Mouse (Mus musculus) spleen, postnatal 36 days (tissue): ENCODE measurements around the gene Per1.
A peak's percentile ranks its signal among the peaks of the same experiment; 100 is the strongest.

ENCODE experiments used
- DNase-seq, 2 experiments: peaks; one replicate each; pipeline ENCODE4 v3.0.0; 2022; ENCODE audit warnings: low spot score in 2 of 2, mixed read lengths in 1 of 2

The Per1 gene

DNA sequence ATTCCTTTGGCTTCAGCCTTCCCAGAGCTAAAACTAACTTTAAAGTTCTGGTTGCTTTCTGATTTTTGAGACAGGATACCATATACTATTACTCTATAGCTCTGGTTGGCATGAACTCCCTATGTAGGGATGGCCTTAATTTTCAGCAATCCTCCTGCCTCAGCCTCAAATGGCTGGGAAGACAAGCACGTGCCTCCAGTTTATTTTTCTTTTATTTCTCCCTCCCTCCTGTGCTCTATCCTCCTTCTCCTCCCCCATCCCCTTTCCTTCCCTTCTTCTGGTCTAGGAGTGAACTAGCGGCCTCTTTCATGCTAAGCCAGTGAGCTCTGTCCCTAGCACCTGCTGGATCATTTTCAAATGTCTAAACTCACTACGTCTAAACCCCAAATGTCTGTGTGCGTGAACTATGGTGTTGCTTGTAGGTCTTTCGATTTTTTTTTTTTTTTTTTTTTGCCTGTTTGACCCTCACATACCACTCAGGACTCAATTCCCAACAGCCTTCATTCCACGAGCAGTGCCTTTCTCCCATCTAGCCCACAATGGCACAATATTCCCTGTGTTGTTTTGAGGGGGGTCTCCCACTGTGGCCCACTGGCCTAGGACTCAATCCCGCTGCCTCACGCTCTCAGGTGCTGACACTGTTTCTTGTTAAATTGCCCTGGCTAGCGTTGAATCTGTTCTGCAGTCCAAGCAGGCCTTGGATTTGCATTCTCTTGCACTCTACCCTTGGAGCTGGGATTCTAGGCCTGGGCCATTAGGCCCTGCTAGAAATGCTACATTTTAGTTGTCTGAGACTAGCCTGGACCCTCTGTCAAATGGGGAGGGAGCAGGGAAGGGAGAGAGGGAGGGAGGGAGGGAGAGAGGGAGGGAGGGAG lies 30.5 kb upstream of the Per1 start:
- DNase-seq = no peak

DNA sequence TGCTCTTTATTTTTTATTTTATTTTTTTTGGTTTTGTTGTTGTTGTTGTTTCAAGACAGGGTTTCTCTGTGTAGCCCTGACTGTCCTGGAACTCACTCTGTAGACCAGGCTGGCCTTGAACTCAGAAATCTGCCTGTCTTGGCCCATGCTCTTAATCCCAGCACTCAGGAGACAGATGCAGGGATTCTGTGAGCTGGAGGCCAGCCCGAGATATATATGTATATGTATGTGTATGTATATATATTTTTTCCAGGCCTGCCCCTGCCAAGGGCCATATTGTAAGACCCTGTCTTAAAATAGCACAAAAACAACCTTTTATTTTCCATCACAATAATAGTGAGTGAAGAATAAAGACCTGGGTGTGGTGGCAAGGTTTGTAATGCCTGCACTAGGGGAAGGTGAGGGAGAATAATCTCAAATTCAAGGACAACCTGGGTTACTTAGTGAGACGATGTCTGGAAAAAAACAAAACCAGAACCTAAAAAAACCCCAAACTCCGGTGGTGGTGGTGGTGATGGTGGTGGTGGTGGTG lies 29.6 kb upstream of the Per1 start:
- no peak for DNase-seq

DNA sequence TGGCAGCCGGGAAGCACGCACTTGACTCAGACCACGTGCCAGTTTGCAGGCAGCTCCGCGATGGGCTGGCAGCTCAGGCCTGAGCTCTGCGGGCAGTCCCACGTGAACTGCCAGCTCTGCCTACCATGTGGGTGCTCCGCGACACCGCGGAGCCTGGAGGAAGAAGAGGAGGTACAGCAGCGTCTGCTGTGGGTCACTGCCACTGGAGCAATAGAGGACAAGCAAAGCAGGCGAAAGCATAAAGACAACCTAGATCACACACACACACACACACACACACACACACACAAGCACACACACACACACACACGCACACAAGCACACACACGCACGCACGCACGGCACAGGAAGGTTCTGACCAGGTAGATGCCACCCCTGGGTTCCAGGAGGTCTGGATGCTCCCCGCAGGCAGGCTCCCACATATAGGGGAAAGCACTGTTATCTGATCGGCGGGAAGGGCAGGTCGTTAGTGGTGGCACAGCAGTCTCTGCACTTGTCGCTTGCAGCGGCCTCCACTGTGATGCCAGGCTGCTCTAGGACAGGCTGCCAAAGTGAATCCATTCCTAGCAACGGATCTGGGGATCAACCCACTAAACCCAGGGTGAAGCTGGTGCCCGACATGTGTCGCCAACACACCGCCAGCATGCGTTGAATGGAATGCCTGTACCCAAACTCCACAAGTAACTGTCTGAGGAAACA lies 28.7 kb upstream of the Per1 start:
- DNase-seq = peak in 1 of 2 experiments; percentile 31

DNA sequence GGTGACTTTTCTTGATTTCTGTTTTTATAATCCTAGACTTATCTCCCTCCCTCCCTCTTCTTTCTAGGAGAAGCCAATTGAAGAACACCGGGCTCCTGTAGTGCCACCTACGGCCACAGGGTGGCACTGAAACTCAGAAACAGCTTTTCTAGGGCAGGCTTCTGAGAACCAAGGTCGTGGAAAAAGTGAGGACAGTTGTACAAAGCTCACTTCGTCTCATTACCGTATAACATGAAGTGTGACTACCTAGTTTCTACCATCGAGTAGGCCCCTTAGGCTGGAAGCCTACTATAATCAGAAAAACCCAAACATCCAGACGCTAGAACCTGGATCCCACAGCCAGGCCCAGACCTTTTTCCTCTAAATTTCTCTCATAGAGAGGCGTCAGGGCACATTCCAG lies 28.1 kb upstream of the Per1 start:
- DNase-seq = peak; percentile 76 to 85

DNA sequence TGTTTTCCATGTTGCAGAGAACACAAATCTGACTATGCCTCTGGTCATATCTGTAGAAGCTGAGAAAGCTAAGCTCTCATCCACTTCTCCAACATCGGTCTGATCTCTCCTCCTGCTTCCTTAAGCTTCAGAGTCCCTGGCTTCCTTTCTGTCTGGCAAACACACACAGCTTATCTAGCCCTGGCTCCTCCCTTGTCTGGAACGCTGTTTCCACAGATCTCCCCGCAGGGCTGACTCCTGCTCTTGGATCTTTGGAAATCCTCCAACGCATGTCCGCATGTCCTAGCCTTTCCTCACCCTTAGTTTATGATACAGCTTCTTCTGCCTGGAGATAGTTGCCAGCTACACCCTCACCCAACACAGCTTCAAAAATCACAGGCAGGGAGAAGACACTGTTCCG lies 27.4 kb upstream of the Per1 start:
- no peak for DNase-seq

DNA sequence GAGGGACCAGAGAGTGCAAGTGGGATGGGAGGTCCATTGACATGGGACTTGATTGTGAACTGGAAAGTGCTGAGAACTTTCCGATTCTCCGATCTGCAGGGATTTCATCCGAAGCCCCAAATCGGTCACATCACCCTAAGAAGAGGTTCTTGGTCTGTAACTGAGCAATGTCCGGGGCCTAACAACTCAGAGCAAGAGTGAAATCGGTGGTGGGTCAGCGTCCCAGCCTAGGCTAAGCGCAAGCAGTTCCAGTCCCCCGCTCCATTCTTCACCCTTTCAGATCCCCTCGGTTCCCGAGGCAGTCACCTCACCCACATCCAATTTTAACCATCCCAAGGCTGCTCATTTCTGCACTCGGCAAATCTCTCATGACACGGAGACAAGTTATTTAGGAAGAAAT lies 24.9 kb upstream of the Per1 start:
- DNase-seq = no peak

DNA sequence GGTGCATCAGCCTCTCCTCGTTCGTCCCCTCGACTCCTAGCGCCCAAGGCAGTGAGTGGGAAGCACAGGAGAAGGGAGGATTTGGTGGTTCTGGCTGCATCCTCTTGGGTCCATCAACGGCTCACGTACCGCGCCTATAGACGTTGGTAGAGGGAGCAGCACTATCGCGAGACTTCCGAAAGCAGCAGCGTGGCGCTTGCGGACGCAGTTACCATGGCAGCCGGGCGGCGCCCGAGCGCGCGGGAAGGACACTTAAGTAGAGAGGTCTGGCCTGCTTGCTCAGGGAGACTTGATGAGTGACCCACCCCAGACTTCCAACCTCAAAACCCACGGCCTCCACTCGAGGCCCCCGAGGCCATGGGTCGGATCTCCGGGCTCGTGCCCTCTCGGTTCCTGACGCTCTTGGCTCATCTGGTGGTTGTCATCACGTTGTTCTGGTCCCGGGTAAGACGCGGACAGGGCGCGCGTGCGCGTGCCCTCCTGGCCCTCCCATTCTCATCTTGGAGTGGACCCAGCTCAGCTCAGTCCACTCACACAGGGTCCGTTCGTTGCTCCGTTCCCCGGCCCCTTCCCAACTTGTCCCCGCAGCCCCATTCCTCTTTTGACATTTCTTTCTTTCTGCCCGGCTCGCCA lies 24.3 kb upstream of the Per1 start, which contains the start of gene Tmem107:
Gene Tmem107 (plus strand): TSS at position 217 of the 633 bp plus-strand sequence.
- DNase-seq = peak; percentile 94 to 95

DNA sequence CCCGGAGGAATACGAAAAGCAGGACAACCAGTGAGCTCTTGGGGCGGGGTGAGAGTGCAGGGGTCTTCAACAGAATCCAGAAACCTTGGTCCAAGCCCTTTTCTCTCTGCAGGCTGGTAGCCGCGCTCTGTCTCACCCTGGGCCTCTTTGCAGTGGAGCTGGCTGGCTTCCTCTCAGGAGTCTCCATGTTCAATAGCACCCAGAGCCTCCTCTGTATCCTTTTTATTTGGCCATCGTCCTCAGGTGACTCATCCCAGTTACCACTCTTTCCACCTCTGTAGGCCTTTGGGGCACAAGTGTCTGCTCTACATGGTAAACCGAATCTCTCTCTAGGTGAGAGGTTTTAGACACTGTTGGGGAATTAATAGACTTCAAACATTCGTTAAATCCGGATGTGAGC lies 23.8 kb upstream of the Per1 start:
- DNase-seq = no peak

DNA sequence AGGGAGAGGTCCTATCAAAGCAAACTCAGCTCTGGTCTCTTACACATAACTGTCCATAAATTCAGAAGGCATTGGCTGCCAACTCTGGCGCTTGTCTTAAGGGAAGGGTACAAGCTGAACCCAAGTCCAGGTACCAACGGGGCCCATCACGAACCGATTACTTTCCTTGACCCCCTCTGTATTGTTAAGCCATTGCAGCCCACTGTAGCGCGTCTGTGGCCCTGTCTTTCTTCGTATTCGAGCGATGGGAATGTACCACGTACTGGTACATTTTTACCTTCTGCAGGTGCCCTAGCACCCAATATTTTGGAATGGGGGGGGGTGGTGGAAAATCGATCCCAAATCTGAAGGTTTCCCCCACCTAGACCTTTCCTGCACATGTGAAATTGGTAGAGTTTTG lies 22.8 kb upstream of the Per1 start:
- no peak for DNase-seq

DNA sequence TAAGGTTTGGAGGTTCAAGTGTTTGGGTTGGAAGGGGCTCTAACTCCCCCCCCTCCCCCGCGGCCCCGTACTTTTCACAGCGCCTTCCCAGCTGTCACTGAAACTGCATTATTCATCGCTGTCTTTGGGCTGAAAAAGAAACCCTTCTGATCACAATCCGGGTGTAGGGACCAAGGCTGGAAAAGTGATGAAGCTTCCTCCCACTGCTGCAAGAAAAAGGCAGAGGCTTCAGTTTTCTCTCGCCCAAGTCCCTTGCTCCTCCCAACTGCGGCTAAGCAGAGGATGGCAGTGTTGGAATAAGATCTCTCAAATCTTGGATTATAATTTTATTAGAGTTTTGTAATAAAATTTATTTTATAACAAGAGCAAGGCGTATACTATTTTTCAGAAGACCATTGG lies 22.4 kb upstream of the Per1 start:
- DNase-seq = no peak

DNA sequence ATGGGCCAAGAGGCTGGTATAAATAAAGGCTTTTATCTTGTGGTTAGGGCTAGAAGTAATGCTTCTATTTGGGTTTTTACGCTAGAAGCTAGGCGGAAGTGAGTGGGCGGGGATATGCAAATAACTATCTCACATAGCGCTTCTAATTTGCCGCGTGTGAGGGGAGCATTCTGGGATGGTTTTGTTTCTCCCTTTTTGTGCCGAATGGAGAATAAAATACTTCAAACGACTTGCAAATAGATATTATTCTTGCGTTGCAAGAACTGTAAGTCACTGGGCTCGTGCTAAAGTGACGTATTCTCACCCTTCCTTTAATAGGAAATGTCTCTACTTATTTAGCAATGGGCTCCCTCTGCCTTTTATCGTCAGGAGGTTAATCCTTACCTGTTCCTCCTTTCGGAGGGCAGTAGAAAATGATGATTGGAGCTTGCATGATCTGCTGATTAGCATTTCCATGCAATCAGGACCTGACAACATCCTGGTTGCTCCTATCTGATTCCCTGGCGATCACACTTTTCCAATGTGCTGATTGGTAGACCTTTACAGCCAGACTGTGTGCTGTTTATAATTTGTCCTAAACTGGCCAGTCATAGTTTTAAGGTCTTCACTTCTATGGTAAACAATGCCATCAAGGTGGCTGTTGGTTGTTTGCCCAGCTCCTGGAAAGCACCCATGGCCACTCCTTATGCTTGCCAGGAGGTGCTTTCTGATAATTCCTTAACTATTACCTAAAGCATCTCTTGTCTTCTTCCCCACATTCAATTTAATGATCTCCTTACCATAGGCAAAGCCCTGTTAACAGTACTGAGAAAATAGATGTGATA lies 21.7 kb upstream of the Per1 start:
- peak; percentile 83 to 92 for DNase-seq

DNA sequence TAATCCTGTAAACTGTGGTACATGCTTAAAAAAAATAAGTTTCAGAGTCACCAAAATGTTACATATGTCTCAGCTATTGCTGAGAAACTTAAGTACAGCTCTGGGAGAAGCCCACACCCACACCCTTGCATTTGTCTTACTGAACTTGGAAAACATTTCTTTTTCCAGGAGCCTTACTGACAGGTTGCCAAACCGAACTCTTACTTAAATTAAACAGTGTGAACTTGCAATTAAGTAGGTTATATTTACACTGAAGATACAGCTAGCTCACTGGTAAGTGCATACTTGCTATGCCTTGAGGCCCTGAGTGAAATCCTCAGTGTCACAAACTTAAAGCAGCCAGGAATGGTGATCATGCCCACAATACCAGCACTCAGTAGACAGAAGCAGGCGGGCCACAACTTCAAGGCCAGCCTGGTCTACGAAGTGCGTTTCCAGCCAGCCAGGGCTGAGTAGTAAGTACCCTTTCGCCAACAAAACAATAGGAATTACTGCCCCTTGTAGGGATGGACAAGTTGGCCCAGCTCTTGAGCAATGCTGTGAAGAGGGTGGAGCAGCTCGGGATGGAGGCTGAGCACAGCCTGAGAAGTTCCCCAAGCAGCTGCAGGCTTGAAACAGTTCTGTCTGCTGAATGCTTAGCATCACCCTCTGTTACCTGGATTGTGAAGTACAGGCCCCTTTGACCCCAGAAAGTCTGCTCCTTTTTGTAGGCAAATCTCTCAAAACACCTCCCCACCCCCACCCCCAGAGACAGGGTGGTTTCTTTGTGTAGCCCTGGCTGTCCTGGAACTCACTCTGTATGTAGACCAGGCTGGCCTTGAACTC lies 20.9 kb upstream of the Per1 start:
- DNase-seq = no peak

DNA sequence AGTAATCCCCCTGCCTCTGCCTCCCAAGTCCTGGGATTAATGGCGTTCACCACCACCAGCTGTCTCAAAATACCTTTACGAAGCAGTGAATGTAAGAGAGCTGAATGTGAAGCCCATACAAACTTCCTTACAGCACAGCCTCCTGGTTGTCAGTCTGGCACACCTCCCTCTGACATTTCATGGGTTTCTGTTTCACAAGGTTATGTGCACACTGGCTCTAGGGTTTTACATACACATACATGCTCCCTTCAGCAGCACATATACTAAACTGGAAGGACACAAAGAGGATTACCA lies 20.3 kb upstream of the Per1 start:
- no peak for DNase-seq

DNA sequence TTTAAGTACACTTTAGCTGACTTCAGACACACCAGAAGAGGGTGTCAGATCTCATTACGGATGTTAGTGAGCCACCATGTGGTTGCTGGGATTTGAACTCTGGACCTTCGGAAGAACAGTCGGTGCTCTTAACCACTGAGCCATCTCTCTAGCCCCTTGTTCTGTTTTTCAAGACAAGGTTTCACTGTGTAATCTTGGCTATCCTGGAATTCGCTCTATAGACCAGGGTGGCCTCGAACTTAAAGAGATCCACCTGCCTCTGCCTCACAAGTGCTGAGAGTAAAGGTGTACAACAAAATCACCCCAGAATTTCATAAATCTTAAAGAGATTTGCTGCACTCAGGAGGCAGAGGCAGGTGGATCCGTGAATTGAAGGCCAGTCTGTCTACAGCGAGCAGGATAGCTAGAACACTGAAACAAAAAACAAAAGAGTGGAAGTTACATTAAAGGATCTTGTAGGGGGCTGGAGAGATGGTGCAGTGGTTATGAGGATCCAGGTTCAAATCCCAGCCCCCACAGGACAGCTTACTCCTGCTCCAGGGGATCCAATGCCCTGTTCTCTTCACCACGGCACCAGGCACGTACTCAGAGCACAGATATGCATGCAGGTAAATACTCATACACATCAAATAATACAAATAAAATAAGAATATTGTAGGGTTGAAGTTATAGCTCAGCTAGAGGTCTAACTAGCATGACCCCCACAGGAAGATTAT lies 19.1 kb upstream of the Per1 start:
- DNase-seq = no peak

DNA sequence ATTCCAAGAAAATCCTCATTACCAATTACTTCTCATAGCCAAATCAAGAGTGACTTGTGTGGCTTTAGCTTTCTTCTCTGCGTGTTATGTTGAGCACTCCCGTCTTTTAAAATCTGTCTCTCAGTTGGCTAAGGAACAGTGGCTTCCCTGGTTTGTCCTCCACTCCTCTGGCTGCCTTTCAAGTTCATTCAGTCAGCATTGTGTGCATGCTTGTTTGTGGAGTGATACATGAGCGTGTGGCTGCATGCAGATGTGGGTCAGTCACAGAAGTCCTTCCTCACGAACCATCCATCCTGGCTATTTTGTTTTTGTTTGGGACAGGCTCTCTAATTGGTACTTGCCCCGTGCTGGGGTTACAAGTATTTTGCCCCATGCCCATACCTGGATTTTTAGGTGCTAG lies 18.4 kb upstream of the Per1 start:
- DNase-seq = no peak

DNA sequence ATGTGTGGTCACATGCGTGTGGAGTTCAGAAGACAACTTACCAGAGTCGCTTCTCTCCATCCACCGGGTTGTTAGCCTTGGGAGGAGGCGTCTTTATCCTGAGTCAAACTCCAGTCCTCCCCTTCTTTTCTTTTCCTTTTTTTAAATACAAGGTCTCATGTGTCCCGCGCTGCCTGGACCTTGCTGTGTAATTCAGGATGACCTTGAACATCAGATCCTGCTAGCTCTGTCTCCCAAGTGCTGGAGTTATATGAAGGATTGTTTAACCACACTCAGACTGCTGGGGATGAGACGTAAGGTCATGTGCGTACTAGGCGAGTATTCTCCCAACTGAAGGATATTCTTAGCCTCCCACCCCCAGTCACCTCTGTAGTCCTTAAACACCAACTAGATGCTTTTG lies 17.7 kb upstream of the Per1 start:
- no peak for DNase-seq

DNA sequence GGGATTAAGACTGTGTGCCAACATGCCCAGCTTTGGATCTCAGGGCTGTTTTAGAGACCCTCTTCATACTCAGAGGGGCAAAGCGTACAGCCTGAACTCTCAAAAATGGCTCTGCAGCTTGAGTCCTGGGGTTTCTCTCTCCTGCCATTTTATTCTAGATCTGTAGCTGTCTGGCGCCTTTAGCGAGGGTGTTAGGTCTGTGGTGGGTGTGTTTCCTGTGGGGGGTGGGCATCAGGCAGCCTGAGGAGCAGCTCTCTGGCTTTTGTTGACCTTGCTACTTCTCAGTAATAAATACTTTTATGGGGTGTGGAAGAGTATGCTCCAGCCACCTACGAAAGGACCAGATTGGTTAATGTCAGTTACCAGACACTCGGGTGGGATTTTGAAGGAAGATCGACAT lies 17.0 kb upstream of the Per1 start:
- no peak for DNase-seq

DNA sequence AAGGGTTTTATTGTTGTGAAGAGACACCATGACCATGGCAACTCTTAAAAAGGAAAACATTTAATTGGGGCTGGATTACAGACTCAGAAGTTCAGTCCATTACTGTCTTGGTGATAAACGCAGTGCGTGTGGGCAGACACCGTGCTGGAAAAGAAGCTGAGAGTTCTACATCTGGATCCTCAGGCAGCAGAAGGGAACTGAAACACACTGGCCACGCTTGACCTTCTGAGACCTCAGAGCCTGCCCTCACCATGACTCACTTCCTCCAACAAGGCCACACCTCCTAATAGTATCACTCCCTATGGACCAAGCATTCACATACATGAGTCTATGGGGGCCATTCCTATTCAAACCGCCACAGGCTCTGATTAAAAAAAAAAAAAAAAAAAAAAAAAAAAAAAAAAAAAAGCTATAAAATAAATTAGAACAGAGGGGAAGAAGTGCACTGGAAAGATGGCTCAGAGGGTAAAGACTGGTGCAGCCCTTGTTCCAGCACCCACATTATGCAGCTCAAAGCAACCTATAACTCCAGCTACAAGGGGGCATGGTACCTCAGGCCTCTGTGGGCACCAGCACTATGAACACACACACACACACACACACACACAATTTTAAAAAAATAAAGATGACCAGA lies 16.1 kb upstream of the Per1 start:
- DNase-seq = peak; percentile 82

DNA sequence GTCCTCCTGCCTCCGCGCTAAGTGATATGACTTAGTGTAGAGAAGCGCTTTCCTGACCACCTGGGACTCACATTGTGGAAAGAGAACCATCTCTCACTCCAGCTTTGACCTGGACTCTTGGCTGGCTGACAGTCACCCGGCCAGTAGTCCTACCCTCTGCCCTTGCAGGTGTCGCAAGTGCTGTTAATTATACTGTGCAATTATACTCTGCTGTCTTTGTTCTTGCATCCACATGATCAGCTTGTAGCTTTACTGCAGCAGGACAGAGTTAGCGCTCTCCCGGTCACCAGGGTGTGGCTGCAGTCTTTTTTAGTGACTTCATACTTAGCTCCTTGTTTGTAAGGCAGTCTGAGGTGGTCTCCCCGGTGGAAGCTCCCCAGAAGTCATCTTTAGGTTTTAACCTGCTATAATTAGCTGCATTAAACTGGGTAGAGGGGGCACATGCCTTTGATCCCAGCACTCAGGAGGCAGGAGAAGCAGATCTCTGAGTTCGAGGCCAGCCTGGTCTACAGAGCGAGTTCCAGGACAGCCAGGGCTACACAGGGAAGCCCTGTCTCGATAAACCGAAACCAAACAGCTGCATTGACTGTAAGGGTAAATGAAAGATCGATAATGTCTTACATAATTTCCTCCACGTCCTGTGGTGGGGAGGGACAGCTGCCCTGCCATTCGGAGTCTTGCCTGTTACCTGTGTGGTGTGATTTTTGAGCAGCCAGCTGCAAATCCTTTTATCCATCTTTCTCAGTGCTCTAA lies 14.7 kb upstream of the Per1 start:
- DNase-seq = no peak
